Mouse (Mus musculus) intestine, embryonic 15.5 days (tissue): ENCODE measurements at regions not wholly inside any gene's neighbourhood (a gene's known extent, or its start where the extent isn't known, plus 50 kb on each side); places are given as distances from the start of the nearest gene placed in this dataset.

Source experiments
- ATAC-seq: fragments of 200-750 bp; cut with Nextera tagmentation; 2 replicates; pipeline ENCODE4 v1.8.0; 2017; ENCODE audit warnings: moderate TSS enrichment, moderate library complexity
- H3K27ac ChIP-seq: fragments of 300-500 bp; sonication (generic); 2 replicates; pipeline ENCODE4 v1.5.1; 2015; ENCODE audit warnings: mild to moderate bottlenecking, inconsistent platforms
- H3K27me3 ChIP-seq: fragments of 300-500 bp; sonication (generic); replicated peaks from 2 replicates; pipeline ENCODE4 v1.6.1; 2015; ENCODE audit warnings: inconsistent platforms
- H3K36me3 ChIP-seq: fragments of 300-500 bp; sonication (generic); 2 replicates; pipeline ENCODE4 v1.6.1; 2015; ENCODE audit warnings: inconsistent platforms
- H3K4me1 ChIP-seq: fragments of 300-500 bp; sonication (generic); replicated peaks from 2 replicates; pipeline ENCODE4 v1.6.1; 2015; ENCODE audit warnings: inconsistent platforms
- H3K4me2 ChIP-seq: fragments of 300-500 bp; sonication (generic); replicated peaks from 2 replicates; pipeline ENCODE4 v1.6.1; 2015; ENCODE audit warnings: mild to moderate bottlenecking, inconsistent platforms
- H3K4me3 ChIP-seq: fragments of 300-500 bp; sonication (generic); replicated peaks from 2 replicates; pipeline ENCODE4 v1.5.1; 2015; ENCODE audit warnings: inconsistent platforms
- H3K9ac ChIP-seq: fragments of 300-500 bp; sonication (generic); 2 replicates; pipeline ENCODE4 v1.6.1; 2015; ENCODE audit warnings: inconsistent platforms
- H3K9me3 ChIP-seq: fragments of 300-500 bp; sonication (generic); 2 replicates; pipeline ENCODE4 v1.6.1; 2016; ENCODE audit warnings: inconsistent platforms
- WGBS: fragments of 180-500 bp; shearing (Covaris S2); methylation state at CpG from one replicate; pipeline ENCODE4 v1.1.7; 2015; 5-methylcytosine and 5-hydroxymethylcytosine counted together

DNA sequence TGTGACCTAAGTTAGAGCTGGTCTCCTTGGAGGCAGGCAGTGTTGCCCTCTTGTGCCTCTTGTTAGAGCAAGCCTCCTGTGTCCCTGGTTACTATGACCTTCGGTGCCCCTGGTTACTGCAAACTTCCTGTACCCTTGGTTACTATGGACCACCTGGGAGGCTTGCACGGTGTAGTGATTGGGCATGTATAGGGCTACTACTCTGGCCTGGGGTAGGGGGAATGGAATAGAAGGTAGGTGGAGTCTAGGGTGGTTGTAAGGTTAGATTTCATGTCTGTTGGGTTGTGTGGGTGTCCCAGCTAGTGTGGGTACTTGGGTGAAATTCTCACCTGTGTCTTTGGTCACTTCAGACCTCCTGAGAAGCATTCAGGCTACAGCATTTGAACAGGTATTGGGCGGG is 141.7 kb upstream of the Wdr75 start:
- ATAC-seq, result no peak
- no peaks in the 10 kb centered on the region for H3K9me3 ChIP-seq
- H3K4me2 ChIP-seq, result no peak overlapping the region
- 85% methylated on average over 3 of the region's 3 CpGs for WGBS
- H3K36me3 ChIP-seq, result no peaks in the 10 kb centered on the region
- H3K4me1 ChIP-seq, result no peaks in the 10 kb centered on the region
- H3K27ac ChIP-seq, result no peak overlapping the region
- no peaks in the 10 kb centered on the region for H3K27me3 ChIP-seq
- H3K9ac ChIP-seq, result no peak overlapping the region
- H3K4me3 ChIP-seq, result no peak overlapping the region

DNA sequence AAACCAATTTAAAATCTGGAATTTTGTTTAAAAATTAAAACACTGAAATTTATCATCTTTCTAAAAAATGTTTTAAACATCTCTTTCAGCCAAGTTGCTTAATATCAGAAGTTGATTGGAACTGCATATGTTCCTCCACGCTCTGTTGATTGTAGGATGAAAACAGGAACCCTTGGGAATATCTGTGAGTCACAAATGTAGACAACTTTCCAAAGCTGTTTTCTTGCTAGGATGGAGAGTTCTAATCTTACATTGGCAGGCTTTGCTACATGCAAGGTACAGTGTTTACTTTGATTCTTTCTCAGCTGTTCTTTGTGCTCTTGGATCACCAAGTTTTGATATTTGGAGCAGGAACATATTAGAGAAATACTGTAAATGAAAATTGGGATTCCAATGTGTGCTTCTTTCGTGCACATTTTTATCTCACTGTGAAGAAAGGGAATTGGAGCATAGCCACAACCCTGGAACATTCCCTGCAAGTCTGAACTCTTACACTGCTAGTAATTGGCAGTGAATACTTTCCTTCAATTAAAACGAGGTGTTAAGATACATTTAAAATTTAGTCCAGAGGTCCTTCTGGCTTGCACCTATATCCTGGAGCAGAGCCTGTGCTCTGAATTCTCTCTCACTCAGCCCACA is 131.0 kb upstream of the Wdr75 start:
- Histone ChIP-seq H3K4me1 (no peaks in the 10 kb centered on the region), H3K9ac (no peak overlapping the region), H3K9me3 (no peaks in the 10 kb centered on the region), H3K4me2 (no peak overlapping the region), H3K27ac (no peak overlapping the region), H3K36me3 (no peaks in the 10 kb centered on the region), H3K4me3 (no peak overlapping the region), H3K27me3 (no peaks in the 10 kb centered on the region)
- ATAC-seq, result no peak
- WGBS, result 73% methylated on average over 3 of the region's 3 CpGs

DNA sequence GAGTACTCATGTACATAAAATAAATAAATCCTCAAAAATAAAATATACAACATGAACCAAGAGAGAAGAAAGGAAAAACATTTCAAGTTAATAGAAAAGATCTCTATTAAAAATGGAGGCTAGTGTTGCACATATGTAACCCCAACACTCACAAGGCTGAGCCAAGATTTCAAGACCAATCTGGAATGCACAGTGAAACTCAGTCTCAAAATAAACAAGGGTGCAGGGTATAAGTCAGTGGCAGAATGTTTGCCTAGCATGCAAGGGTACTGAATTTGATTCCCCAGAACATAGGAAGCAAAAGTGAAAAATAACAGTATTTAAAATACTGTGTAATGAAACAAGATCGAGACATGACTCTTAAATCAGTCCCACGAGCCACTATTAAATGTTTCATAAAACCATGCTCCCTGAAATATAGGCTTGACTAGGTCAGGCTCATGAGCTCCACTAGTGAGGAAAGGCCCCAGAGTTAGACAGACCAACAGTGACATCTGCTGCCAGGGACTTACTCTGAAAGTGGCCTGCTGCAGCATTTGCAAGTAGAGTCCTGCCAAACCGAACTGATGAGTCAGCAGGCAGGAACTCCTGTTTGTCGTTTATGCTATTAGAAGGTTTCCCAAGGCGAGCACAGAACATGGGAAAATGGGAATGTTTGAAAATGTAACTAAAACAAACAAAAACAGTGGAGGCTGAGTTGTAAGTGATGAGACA is 122.4 kb upstream of the Wdr75 start:
- Histone ChIP-seq H3K4me1 (no peaks in the 10 kb centered on the region), H3K36me3 (no peaks in the 10 kb centered on the region), H3K27ac (no peak overlapping the region), H3K4me2 (no peak overlapping the region), H3K4me3 (no peak overlapping the region), H3K27me3 (no peaks in the 10 kb centered on the region), H3K9me3 (no peaks in the 10 kb centered on the region), H3K9ac (no peak overlapping the region)
- 35% methylated on average over 5 of the region's 5 CpGs for WGBS
- ATAC-seq, result peak; percentile 78

DNA sequence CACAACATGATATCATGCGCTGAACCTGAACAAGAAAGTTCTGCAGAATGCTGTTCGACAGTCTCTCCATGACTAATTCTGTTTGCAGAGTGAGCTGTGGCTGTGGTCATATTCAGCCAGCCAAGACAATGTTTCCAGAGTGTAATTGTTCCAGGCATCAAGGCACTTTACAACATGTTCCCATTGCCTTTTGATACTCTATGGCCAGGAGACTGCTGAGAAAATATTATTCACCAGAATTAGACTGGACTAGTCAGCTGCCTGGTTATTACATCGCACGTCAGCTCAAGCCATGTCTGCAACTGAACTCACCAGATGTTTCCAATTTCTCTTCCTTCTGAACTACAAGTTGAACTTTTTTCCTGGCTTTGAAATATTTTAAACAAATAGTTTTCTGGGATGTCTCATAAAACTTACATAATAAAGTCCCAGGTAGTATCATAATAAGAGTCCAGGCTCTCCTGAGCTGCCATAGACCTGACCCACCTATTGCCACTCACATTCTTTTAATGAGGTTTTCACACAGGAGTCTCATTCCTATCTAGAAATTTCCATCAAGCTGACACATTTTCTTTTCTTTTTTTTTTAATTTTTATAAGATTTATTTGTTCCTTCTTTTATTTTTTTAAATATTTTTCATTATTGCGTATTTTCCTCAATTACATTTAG is 119.1 kb upstream of the Wdr75 start:
- Histone ChIP-seq H3K36me3 (no peaks in the 10 kb centered on the region), H3K9me3 (no peaks in the 10 kb centered on the region), H3K4me2 (no peak overlapping the region), H3K27ac (0 out of 2 replicates have a peak overlapping the region, but pooled peaks have one; percentile 13), H3K9ac (no peak overlapping the region), H3K27me3 (no peaks in the 10 kb centered on the region), H3K4me3 (no peak overlapping the region), H3K4me1 (no peaks in the 10 kb centered on the region)
- 58% methylated on average over 5 of the region's 5 CpGs for WGBS
- ATAC-seq, result no peak

DNA sequence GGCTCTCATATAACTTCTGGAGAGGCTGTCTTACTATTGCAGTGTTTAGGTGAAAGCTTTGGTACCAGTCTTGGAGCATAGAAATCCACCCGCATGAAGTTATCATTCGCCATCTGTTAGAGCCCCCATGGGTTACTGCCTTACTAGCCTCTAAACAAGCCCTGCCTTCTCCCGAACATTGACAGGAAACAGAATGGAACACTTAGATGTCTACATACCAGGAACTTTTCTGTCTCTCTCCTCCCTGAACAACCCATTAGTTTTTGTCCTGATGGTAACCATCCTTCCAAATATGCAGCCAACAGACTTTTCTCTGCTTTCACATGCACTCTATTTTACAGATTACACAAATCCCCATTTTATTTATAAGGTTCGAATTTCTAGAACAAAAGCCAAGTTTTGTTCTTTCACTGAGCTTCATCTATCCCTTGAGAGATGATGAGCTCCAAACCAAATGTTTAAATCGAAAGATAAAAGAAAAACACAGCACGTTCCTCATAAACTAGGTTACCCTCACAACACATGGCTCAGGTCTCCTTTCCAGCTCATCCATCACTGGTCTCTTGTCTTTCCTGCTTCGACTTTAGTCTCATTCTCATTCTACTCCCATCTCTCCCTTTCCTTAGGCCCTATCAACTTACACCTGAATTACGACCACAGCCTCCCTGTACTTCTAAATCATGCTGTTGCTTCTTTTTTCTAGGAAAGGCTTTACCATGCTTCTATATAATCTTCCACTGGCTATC is 114.8 kb upstream of the Wdr75 start:
- Histone ChIP-seq H3K4me2 (no peak overlapping the region), H3K4me1 (no peaks in the 10 kb centered on the region), H3K36me3 (no peaks in the 10 kb centered on the region), H3K9me3 (no peaks in the 10 kb centered on the region), H3K9ac (no peak overlapping the region), H3K27me3 (no peaks in the 10 kb centered on the region), H3K4me3 (no peak overlapping the region), H3K27ac (peak overlapping the region; percentile 48; the same call in 1 of the 2 replicates)
- 63% methylated on average over 8 of the region's 8 CpGs for WGBS
- peak; percentile 62; the same call in 1 of the 2 replicates for ATAC-seq

DNA sequence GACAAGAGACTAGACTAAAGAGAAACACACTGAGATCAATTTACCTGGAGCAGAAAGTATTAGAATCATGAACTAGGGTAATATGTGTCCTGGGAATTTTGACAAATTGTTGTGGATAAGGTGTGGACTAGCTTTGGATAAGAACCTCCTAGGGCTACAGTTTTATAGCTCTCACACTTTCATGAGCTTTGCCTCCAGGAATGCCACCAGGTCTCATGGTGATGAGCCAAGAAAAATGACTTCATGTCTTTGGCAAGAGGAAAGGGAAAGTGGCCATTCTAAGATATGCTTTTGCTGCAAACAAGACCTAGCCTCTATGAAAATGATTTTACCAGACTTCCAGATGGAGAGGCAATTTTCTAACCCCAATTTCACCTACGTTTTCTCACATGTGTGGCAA is 94.1 kb upstream of the Wdr75 start:
- WGBS, result 55% methylated on average over 1 of the region's 1 CpGs
- no peak overlapping the region for H3K27ac ChIP-seq

DNA sequence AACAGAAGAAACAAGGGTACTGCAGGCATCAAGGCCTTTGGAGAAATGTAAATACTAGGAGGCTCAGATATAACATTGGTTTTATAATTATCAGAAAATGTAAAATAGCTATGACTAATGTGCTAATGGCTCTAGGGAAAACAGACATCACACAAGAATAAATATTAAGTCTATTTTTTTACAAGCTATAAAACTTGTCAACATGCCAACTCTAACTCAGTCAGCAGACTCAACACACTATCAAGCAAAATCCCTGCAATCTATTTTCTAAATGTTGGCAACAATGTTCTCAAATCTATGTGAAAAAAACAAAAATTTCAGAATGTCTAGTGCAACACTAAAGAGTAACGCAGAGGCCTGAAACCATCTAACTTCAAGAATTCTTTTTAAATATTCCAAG is 93.5 kb upstream of the Wdr75 start:
- H3K27me3 ChIP-seq, result no peaks in the 10 kb centered on the region
- H3K4me3 ChIP-seq, result no peak overlapping the region
- no peak overlapping the region for H3K4me2 ChIP-seq
- no peaks in the 10 kb centered on the region for H3K9me3 ChIP-seq
- ATAC-seq, result no peak
- no peaks in the 10 kb centered on the region for H3K4me1 ChIP-seq
- no peak overlapping the region for H3K9ac ChIP-seq
- H3K36me3 ChIP-seq, result no peaks in the 10 kb centered on the region
- no peak overlapping the region for H3K27ac ChIP-seq
- 82% methylated on average over 1 of the region's 1 CpGs for WGBS

More for the DNA sequence above, 94.1 kb upstream of the Wdr75 start:
- Histone ChIP-seq H3K4me2 (no peak overlapping the region), H3K9me3 (no peaks in the 10 kb centered on the region), H3K9ac (no peak overlapping the region), H3K4me1 (no peaks in the 10 kb centered on the region), H3K4me3 (no peak overlapping the region), H3K36me3 (no peaks in the 10 kb centered on the region), H3K27me3 (no peaks in the 10 kb centered on the region)
- no peak for ATAC-seq

DNA sequence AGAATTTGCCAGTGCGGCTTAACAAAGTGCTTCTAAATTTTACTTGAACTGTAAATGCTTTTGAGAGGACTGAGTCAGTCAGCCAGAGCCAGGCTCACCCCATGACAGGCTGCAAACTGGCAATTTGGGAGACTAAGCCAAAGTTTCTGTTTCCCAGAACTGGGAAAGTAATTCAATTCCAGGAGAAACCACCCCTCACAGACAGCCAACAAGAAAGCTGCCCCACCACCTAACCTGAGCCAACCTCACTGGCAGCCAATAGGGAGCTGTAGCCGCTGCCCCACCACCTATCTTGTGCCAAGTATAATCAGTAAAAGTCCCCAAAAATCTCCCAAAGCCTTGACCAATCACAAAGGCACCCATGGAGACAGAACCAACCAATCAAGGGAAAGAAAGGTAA is 71.6 kb upstream of the Wdr75 start:
- Histone ChIP-seq H3K27ac (no peak overlapping the region), H3K4me3 (no peak overlapping the region), H3K4me2 (no peak overlapping the region), H3K4me1 (no peaks in the 10 kb centered on the region), H3K27me3 (no peaks in the 10 kb centered on the region), H3K9ac (no peak overlapping the region), H3K36me3 (no peaks in the 10 kb centered on the region), H3K9me3 (no peaks in the 10 kb centered on the region)
- 95% methylated on average over 2 of the region's 2 CpGs for WGBS
- ATAC-seq, result no peak

DNA sequence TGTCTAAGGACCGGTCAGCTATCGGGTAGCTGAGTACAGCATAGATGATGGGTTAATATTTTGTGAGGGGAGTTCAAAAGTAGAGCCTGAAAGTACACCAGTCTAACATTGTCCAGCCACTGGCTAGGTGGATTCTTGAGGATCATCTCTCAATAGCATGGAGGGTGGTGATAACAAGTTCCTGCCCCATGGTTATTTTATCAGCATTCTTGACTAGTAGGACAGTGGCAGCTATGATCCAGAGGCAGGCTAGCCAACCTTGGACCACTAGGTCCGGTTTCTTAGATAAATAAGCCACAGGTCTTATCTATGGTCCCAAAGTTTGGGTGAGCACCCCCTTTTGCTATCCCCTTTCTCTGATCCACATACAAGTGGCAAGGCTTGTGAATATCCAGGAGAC is 62.0 kb upstream of the Wdr75 start:
- 96% methylated on average over 3 of the region's 3 CpGs for WGBS
- no peaks in the 10 kb centered on the region for H3K27me3 ChIP-seq
- no peaks in the 10 kb centered on the region for H3K9me3 ChIP-seq
- H3K36me3 ChIP-seq, result no peaks in the 10 kb centered on the region
- ATAC-seq, result no peak
- no peak overlapping the region for H3K4me2 ChIP-seq
- no peak overlapping the region for H3K27ac ChIP-seq
- no peak overlapping the region for H3K4me3 ChIP-seq
- H3K9ac ChIP-seq, result no peak overlapping the region
- H3K4me1 ChIP-seq, result no peaks in the 10 kb centered on the region

DNA sequence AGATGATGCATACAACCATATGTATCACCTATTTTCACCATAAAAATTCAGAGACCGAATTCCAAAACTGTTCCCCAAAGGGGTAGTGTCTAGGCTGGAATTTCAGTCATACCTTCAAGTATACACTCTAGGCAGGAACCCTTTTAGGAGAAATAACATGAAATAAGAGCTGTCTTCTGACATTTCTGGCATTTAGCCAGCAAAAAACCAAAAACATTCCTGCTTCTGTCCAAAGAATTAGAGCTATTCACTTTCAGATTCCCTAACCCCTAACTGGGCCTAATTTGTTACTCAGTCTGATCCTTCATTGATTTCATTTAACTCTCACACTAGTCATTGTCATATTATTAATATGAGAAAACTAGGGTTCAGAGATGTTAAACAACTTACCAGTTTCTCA is 49.8 kb upstream of the Wdr75 start:
- Histone ChIP-seq H3K4me2 (no peak overlapping the region), H3K9me3 (0 out of 2 replicates have a peak, but pooled peaks cover 2% of the 10 kb centered on the region), H3K27me3 (no peaks in the 10 kb centered on the region), H3K4me1 (no peaks in the 10 kb centered on the region), H3K4me3 (no peak overlapping the region), H3K9ac (no peak overlapping the region), H3K36me3 (no peaks in the 10 kb centered on the region), H3K27ac (no peak overlapping the region)
- ATAC-seq, result no peak
- WGBS, result 96% methylated on average over 1 of the region's 1 CpGs
